Mouse (Mus musculus): ENCODE measurements around the gene Med25. TPM values are rescaled to one million over a fixed set of nuclear protein-coding genes. Genes with fewer than 3 reads are reported as not detected.
"Not testable (repeated sequence)": the region's sequence is repeated elsewhere in the genome, so short reads cannot be mapped to it uniquely, and the experiment has no call there.

Gene Med25
- polyA plus RNA-seq, 1 experiment from 2014 or later: 135 TPM

DNA sequence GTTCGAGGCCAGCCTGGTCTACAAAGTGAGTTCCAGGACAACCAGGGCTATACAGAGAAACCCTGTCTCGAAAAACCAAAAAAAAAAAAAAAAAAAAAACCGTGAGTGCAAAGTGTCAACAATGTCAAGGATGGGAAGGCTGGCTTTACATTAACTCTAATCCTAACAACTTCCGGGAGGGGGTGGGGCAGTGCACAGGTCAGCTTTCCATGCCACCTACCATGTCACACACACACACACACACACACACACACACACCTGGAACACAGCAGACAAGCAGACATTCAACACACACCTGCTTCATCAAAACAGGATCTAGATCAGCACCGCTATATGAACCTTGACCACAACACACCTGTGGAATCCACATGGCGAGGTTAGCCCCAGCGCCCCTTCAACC, 2.3 kb downstream of the Med25 start:
- Histone ChIP-seq H3K9ac (ENCODE audit: low read length) (no peak overlapping the region; the same call in 1 of the 2 replicates), H3K4me3 (ENCODE audit: low read depth, low read length) (no peak overlapping the region)

DNA sequence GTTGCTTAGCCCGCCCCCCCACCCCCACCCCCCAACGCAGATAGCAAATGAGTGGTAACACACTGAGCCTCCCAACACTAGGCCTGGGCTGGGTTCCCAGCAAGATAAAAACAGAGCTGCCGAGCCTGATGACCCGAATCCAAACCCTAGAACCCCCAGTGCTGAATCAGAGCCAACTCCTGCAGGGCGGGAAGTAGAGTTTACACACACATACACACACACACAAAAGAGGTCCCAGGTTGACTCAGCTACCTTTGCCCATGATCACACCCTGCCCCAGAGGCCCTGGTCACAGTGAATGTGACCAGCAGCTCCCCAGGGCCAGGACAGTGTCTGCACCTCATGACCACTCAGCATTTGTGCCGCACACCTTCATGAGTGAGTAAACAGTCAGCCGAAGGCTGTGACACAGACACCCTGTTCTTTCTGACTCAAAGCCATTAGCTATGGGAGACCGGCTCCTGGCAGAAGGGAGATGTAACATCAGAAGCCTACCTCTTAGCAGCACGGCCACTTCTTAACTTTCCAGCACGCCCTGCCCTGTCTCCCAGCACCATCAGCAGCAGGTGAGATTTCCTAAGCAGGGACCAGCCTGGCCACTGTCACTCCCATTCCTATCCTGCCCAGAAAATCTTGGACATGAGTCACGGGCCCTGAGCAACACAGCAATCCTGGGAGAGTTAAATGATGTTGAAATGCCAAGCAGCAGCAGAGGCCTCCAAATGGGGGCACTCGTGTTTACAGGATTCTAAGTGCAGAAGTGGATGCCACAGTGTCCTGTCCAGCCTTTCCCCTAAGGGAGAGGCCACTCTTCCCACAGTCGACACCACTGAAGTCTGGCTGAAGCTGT, 4.0 kb downstream of the Med25 start:
- H3K36me3 ChIP-seq (ENCODE audit: control insufficient read depth, insufficient read depth, low read length): peaks cover 9% of the 10 kb centered on the region
- no peak for ATAC-seq (replicated peaks; ENCODE audit: low FRiP score)
- no peak overlapping the region; the same call in 1 of the 2 replicates for H3K9ac ChIP-seq (ENCODE audit: low read length)
- no peak overlapping the region for H3K27ac ChIP-seq (ENCODE audit: low read depth, low read length)
- H3K4me3 ChIP-seq (ENCODE audit: low read depth, low read length): no peak overlapping the region
- DNase-seq (ENCODE audit: low spot score): no peak
- WGBS: 92% methylated on average over 13 of the region's 13 CpGs
- peaks cover 13% of the 10 kb centered on the region for H3K4me1 ChIP-seq (replicated peaks; ENCODE audit: control insufficient read depth, insufficient read depth, low read length)
- no peaks in the 10 kb centered on the region for H3K27me3 ChIP-seq (ENCODE audit: control insufficient read depth, insufficient read depth, low read length)
- H3K9me3 ChIP-seq (ENCODE audit: control insufficient read depth, low read length): no peaks in the 10 kb centered on the region
- H3K4me2 ChIP-seq (ENCODE audit: low read depth, low read length, severe bottlenecking): no peak overlapping the region

More for the DNA sequence above, 2.3 kb downstream of the Med25 start:
- 95% methylated on average over 6 of the region's 7 CpGs for WGBS
- ATAC-seq (replicated peaks; ENCODE audit: low FRiP score) (no peak), DNase-seq (ENCODE audit: low spot score) (no peak)
- H3K4me2 ChIP-seq (ENCODE audit: low read depth, low read length, severe bottlenecking): no peak overlapping the region
- H3K9me3 ChIP-seq (ENCODE audit: control insufficient read depth, low read length): no peaks in the 10 kb centered on the region
- peaks cover 25% of the 10 kb centered on the region for H3K4me1 ChIP-seq (replicated peaks; ENCODE audit: control insufficient read depth, insufficient read depth, low read length)
- H3K27me3 ChIP-seq (ENCODE audit: control insufficient read depth, insufficient read depth, low read length): no peaks in the 10 kb centered on the region
- H3K27ac ChIP-seq (ENCODE audit: low read depth, low read length): no peak overlapping the region
- peaks cover 2% of the 10 kb centered on the region; the same call in 1 of the 2 replicates for H3K36me3 ChIP-seq (ENCODE audit: control insufficient read depth, insufficient read depth, low read length)

DNA sequence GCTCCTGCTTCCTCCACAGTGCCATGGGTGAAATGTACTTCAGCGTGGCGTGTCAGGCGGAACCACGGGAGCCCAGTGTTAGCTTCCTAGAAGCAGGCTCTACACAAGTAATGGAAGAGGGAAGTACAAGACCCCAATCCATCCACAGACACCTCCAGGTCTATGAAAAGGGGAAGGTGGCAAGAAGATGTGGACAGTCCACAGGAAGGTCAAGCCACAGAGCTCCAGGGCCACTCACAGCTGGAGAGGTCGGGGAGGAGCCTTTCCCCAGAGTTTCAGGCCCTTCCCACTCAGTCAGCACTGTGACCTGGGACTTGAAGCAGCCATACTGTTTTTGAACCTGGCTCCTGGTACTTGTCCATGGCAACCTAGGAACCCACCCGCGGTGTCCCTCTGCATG, 5.5 kb downstream of the Med25 start:
- no peak overlapping the region for H3K9ac ChIP-seq (ENCODE audit: low read length)

DNA sequence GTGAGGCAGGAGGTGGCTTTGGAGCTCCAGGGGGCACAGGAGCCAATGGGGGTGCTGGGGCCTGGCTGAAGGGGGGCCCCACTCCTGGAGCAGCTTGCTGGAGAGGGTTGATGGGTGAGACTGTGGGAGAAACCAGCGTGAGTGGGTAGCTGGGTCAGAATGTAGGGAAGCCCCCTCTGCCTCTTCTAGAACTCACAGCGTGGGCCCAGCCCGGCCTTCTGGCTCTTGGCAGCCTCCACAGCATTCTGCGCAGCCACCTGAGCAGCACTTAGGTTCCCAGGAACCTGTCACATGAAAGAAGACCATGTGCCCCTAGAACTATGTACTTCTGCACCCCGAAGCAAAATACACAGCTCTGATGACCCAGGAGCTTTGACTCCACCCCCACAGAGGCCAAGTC, 7.9 kb downstream of the Med25 start:
- Histone ChIP-seq H3K4me1 (replicated peaks; ENCODE audit: control insufficient read depth, insufficient read depth, low read length) (no peaks in the 10 kb centered on the region), H3K4me2 (ENCODE audit: low read depth, low read length, severe bottlenecking) (no peak overlapping the region), H3K9ac (ENCODE audit: low read length) (no peak overlapping the region), H3K9me3 (ENCODE audit: control insufficient read depth, low read length) (no peaks in the 10 kb centered on the region), H3K27me3 (ENCODE audit: control insufficient read depth, insufficient read depth, low read length) (no peaks in the 10 kb centered on the region), H3K27ac (ENCODE audit: low read depth, low read length) (no peak overlapping the region), H3K4me3 (ENCODE audit: low read depth, low read length) (no peak overlapping the region), H3K36me3 (ENCODE audit: control insufficient read depth, insufficient read depth, low read length) (peaks cover 21% of the 10 kb centered on the region)
- DNase-seq (ENCODE audit: low spot score): no peak
- 97% methylated on average over 5 of the region's 5 CpGs for WGBS
- no peak for ATAC-seq (replicated peaks; ENCODE audit: low FRiP score)

More for the DNA sequence above, 5.5 kb downstream of the Med25 start:
- WGBS: 90% methylated on average over 7 of the region's 7 CpGs
- no peak overlapping the region for H3K27ac ChIP-seq (ENCODE audit: low read depth, low read length)
- no peak overlapping the region for H3K4me3 ChIP-seq (ENCODE audit: low read depth, low read length)
- H3K4me2 ChIP-seq (ENCODE audit: low read depth, low read length, severe bottlenecking): no peak overlapping the region
- no peaks in the 10 kb centered on the region for H3K9me3 ChIP-seq (ENCODE audit: control insufficient read depth, low read length)
- peaks cover 9% of the 10 kb centered on the region for H3K4me1 ChIP-seq (replicated peaks; ENCODE audit: control insufficient read depth, insufficient read depth, low read length)
- peaks cover 14% of the 10 kb centered on the region for H3K36me3 ChIP-seq (ENCODE audit: control insufficient read depth, insufficient read depth, low read length)
- ATAC-seq (replicated peaks; ENCODE audit: low FRiP score) (no peak), DNase-seq (ENCODE audit: low spot score) (no peak)
- H3K27me3 ChIP-seq (ENCODE audit: control insufficient read depth, insufficient read depth, low read length): no peaks in the 10 kb centered on the region

DNA sequence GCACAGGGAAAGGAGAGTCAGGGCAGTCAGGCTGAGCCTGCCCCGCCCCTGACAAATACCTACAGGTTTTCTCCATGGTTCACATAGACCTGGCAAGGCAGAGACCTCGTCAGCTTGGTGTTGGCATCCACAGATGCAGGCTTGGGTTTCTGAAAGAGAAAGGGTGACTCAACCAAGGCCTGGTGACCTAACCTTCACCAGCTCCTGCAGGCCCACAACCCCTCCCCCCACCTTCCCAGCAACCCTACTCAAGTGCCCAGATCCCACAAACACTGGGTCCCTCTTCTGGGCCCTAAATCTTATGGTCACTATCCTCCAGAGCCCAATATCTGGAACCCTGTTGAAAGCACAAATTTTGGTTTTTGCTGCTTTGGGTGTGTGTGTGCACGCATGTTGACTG, 9.5 kb downstream of the Med25 start:
- no peak overlapping the region for H3K4me3 ChIP-seq (ENCODE audit: low read depth, low read length)
- DNase-seq (ENCODE audit: low spot score) (no peak), ATAC-seq (replicated peaks; ENCODE audit: low FRiP score) (no peak)
- H3K9ac ChIP-seq (ENCODE audit: low read length): no peak overlapping the region
- no peaks in the 10 kb centered on the region for H3K27me3 ChIP-seq (ENCODE audit: control insufficient read depth, insufficient read depth, low read length)
- H3K36me3 ChIP-seq (ENCODE audit: control insufficient read depth, insufficient read depth, low read length): peaks cover 31% of the 10 kb centered on the region
- H3K27ac ChIP-seq (ENCODE audit: low read depth, low read length): no peak overlapping the region
- WGBS: 94% methylated on average over 3 of the region's 3 CpGs
- H3K9me3 ChIP-seq (ENCODE audit: control insufficient read depth, low read length): no peaks in the 10 kb centered on the region
- no peak overlapping the region for H3K4me2 ChIP-seq (ENCODE audit: low read depth, low read length, severe bottlenecking)
- H3K4me1 ChIP-seq (replicated peaks; ENCODE audit: control insufficient read depth, insufficient read depth, low read length): no peaks in the 10 kb centered on the region

DNA sequence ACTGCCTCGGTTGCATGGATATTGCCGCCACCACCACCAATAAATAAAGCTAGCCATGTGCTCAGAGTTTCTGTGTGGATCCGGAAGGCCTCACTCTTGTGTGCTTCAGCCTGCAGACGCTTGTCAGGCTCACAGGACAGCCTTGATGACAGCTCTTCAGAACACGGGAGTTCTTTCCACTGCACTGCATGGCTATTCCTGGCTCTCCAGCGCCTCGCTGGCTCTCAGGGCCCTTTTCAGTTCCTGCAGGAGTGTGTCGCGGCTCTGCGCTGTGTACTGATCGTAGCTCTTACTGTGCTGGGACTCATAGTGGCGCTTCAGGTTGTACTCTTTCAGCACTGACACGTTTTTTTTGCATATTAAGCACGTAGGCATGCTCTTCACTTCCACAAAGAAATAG, 14.7 kb downstream of the Med25 start:
- Histone ChIP-seq H3K27ac (ENCODE audit: low read depth, low read length) (no peak overlapping the region), H3K4me1 (replicated peaks; ENCODE audit: control insufficient read depth, insufficient read depth, low read length) (no peaks in the 10 kb centered on the region), H3K9ac (ENCODE audit: low read length) (no peak overlapping the region), H3K4me2 (ENCODE audit: low read depth, low read length, severe bottlenecking) (no peak overlapping the region), H3K9me3 (ENCODE audit: control insufficient read depth, low read length) (no peaks in the 10 kb centered on the region), H3K4me3 (ENCODE audit: low read depth, low read length) (no peak overlapping the region), H3K36me3 (ENCODE audit: control insufficient read depth, insufficient read depth, low read length) (peaks cover 26% of the 10 kb centered on the region; the same call in 1 of the 2 replicates), H3K27me3 (ENCODE audit: control insufficient read depth, insufficient read depth, low read length) (no peaks in the 10 kb centered on the region)
- ATAC-seq (replicated peaks; ENCODE audit: low FRiP score) (no peak), DNase-seq (ENCODE audit: low spot score) (no peak)
- WGBS: 91% methylated on average over 14 of the region's 14 CpGs

DNA sequence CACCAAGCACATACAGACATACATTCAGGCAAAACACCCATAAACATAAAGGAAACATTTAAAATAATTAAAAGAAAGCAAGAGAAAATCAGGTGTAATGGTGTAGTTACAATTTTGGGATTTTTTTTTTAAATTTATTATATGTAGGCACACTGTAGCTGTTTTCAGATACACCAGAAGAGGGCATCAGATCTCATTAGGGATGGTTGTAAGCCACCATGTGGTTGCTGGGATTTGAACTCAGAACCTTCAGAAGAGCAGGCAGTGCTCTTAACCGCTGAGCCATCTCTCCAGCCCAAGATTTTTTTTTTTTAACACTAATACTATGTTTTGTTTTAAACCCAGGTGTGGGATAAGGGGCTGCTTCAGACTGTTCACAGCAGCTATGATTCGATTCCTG, 20.7 kb downstream of the Med25 start:
- not testable (repeated sequence) for H3K36me3 ChIP-seq (ENCODE audit: control insufficient read depth, insufficient read depth, low read length); H3K9me3 ChIP-seq (ENCODE audit: control insufficient read depth, low read length); H3K27me3 ChIP-seq (ENCODE audit: control insufficient read depth, insufficient read depth, low read length); H3K4me3 ChIP-seq (ENCODE audit: low read depth, low read length); H3K9ac ChIP-seq (ENCODE audit: low read length); H3K27ac ChIP-seq (ENCODE audit: low read depth, low read length); ATAC-seq (replicated peaks; ENCODE audit: low FRiP score); DNase-seq (ENCODE audit: low spot score); H3K4me2 ChIP-seq (ENCODE audit: low read depth, low read length, severe bottlenecking)
- 94% methylated on average over 2 of the region's 2 CpGs for WGBS
- peaks cover 19% of the 10 kb centered on the region for H3K4me1 ChIP-seq (replicated peaks; ENCODE audit: control insufficient read depth, insufficient read depth, low read length)

DNA sequence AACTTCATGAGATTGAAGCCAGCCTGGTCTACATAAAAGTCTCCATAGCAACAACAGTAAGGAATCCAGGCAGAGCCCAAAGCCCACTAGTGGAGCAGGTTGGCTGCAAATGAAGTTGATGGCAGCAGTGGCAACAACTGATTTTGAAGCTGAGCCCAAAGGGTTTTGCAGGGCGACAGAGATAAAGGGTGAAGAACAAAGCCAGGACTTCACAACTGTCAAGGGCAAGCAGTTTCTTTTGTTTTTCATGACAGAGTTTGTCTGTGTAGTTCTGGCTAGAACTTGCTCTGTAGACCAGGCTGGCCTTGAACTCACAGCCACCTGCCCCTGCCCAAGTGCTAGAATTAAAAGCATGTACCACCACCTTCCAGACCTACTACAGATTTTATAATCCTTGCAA, 21.3 kb downstream of the Med25 start:
- no peak for DNase-seq (ENCODE audit: low spot score)
- H3K9me3 ChIP-seq (ENCODE audit: control insufficient read depth, low read length): no peaks in the 10 kb centered on the region
- peaks cover 25% of the 10 kb centered on the region for H3K4me1 ChIP-seq (replicated peaks; ENCODE audit: control insufficient read depth, insufficient read depth, low read length)
- 42% methylated on average over 1 of the region's 1 CpGs for WGBS
- no peaks in the 10 kb centered on the region for H3K27me3 ChIP-seq (ENCODE audit: control insufficient read depth, insufficient read depth, low read length)
- H3K4me2 ChIP-seq (ENCODE audit: low read depth, low read length, severe bottlenecking): no peak overlapping the region
- ATAC-seq (replicated peaks; ENCODE audit: low FRiP score): no peak
- no peak overlapping the region for H3K9ac ChIP-seq (ENCODE audit: low read length)
- H3K4me3 ChIP-seq (ENCODE audit: low read depth, low read length): no peak overlapping the region
- no peaks in the 10 kb centered on the region for H3K36me3 ChIP-seq (ENCODE audit: control insufficient read depth, insufficient read depth, low read length)
- H3K27ac ChIP-seq (ENCODE audit: low read depth, low read length): no peak overlapping the region

DNA sequence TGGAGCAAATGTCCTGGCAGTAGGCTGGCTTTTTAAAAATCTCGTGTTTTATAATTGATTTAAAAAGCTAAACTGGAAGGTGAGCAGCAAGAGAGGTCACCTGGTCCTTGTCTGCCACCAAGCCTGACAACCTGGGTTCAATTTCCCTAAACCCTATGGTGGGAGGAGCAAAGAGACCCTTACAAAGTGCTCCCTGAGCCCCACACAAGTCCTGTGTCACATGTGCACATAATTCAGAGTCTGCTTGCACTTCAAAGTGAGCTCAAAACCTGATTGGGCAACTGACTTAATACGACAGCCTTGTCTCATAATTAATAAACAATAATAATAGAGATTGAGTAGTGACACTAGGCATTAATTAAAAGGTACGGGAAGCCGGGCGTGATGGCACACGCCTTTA, 21.9 kb downstream of the Med25 start:
- Histone ChIP-seq H3K36me3 (ENCODE audit: control insufficient read depth, insufficient read depth, low read length) (no peaks in the 10 kb centered on the region; the same call in 1 of the 2 replicates), H3K9me3 (ENCODE audit: control insufficient read depth, low read length) (no peaks in the 10 kb centered on the region), H3K27me3 (ENCODE audit: control insufficient read depth, insufficient read depth, low read length) (no peaks in the 10 kb centered on the region), H3K4me3 (ENCODE audit: low read depth, low read length) (peak overlapping the region; percentile 99), H3K4me1 (replicated peaks; ENCODE audit: control insufficient read depth, insufficient read depth, low read length) (peaks cover 29% of the 10 kb centered on the region), H3K9ac (ENCODE audit: low read length) (no peak overlapping the region; the same call in 1 of the 2 replicates), H3K27ac (ENCODE audit: low read depth, low read length) (peak overlapping the region; percentile 100; the same call in 1 of the 2 replicates), H3K4me2 (ENCODE audit: low read depth, low read length, severe bottlenecking) (peak overlapping the region; percentile 94; the same call in 1 of the 2 replicates)
- DNase-seq (ENCODE audit: low spot score): no peak
- WGBS: 85% methylated on average over 6 of the region's 6 CpGs
- ATAC-seq (replicated peaks; ENCODE audit: low FRiP score): no peak
